ENCODE assay signal across 12 mouse cellular contexts in the genomic region with DNA sequence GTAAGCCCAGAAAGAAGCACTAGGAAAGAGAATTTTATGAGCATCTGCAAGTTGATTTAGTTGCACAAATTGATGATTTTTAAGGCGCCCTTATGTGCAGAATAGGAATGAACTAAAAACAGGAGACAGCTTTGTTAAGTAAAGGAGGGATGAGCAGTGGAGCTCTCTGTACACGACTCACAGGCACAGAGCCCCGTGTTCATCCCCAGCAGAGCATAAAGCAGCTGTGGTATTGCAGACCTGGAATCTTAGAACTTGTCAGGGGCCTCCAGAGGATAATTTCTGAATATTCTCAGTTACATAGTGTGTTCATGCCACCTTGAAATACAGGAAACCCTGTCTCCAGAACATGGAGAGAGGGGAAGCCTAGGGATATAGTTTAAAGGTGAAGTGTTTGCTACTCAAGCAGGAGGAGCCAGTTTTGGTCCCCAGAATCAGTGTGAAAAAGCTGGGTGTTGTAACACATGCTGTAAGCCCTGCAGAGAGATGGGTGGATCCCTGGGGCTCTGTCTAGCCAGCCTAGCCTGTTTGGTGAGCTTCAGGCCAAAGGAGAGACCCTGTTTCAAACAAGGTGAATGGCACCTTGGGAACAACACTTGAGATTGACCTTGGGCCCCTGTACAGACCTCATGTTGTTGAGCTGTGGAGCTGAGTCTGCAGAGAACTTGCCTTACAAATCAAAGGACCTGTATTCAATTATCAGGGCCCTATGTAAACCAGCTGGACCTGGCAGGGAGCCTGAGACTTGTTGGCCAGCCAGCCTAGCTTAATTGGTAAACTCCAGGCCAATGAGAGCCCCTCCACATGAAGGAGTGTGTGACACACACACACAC. TPM values are rescaled to one million over a fixed set of nuclear protein-coding genes. Genes with fewer than 3 reads are reported as not detected.
DNase-seq lines count a peak whose midpoint lies in the region; ATAC-seq and TF ChIP-seq lines count a peak whose summit lies in the region.
"Had no signal": no experiment of that assay in that cellular context is flagged by ENCODE, and none has a peak within 500 bp of the region (broad histone marks: within the 10 kb centered on the region; RNA-seq: fewer than 3 reads in every experiment).

No protein-coding gene starts in this region.

- 0 out of 2 replicates have a peak overlapping the region, but pooled peaks have one; percentile 39 for H3K9ac ChIP-seq in hindbrain, embryonic 13.5 days
- no peak overlapping the region for H3K9ac ChIP-seq in hindbrain, embryonic 12.5 days
- no peak overlapping the region for H3K9ac ChIP-seq in embryonic facial prominence, embryonic 12.5 days
- H3K9ac ChIP-seq in lung, embryonic 16.5 days (ENCODE audit: low read length): no peak overlapping the region

- no peak for ATAC-seq in hindbrain, embryonic 13.5 days (ENCODE audit: low FRiP score)
- ATAC-seq in hindbrain, embryonic 12.5 days (ENCODE audit: low FRiP score): no peak
- ATAC-seq in embryonic facial prominence, embryonic 12.5 days (ENCODE audit: insufficient number of reproducible peaks, insufficient read depth, low FRiP score, low TSS enrichment): no peak
- peak; percentile 70 for ATAC-seq in lung, embryonic 16.5 days (ENCODE audit: low read depth)
- ATAC-seq: midbrain, embryonic 16.5 days had no signal

- WGBS in hindbrain, embryonic 13.5 days: 74% methylated on average over 3 of the region's 3 CpGs
- WGBS in hindbrain, embryonic 12.5 days: 63% methylated on average over 3 of the region's 3 CpGs
- whole genome bisulfite sequencing in embryonic facial prominence, embryonic 12.5 days: 44% methylated on average over 3 of the region's 3 CpGs
- WGBS in kidney, adult 2 months: 48% methylated on average over 3 of the region's 3 CpGs
- 59% methylated on average over 3 of the region's 3 CpGs for WGBS in lung, embryonic 16.5 days

- peak; percentile 73 for DNase-seq in kidney, adult 2 months
- DNase-seq in cerebellum, adult 11-12 months: no peak
- no peak for DNase-seq in right cerebral cortex, adult 2 months (ENCODE audit: low spot score in 2 of 2)
- DNase-seq in cerebellum, adult 8-10 months: no peak
- DNase-seq: layer of hippocampus, adult 9-11 months; right cerebral cortex, postnatal 14 days had no signal

- no peak overlapping the region for H3K4me2 ChIP-seq in hindbrain, embryonic 13.5 days
- no peak overlapping the region for H3K4me2 ChIP-seq in hindbrain, embryonic 12.5 days (replicated peaks)
- H3K4me2 ChIP-seq in embryonic facial prominence, embryonic 12.5 days (replicated peaks): no peak overlapping the region
- H3K4me2 ChIP-seq in lung, embryonic 16.5 days (ENCODE audit: low read depth, low read length): no peak overlapping the region

- H3K27me3 ChIP-seq in hindbrain, embryonic 13.5 days: no peaks in the 10 kb centered on the region
- H3K27me3 ChIP-seq in hindbrain, embryonic 12.5 days: no peaks in the 10 kb centered on the region
- no peaks in the 10 kb centered on the region for H3K27me3 ChIP-seq in embryonic facial prominence, embryonic 12.5 days
- no peaks in the 10 kb centered on the region for H3K27me3 ChIP-seq in kidney, adult 2 months (replicated peaks; ENCODE audit: control insufficient read depth, insufficient read depth, low read length)
- no peaks in the 10 kb centered on the region for H3K27me3 ChIP-seq in lung, embryonic 16.5 days (ENCODE audit: control insufficient read depth, insufficient read depth, low read depth, low read length)

- peaks cover 5% of the 10 kb centered on the region for H3K4me1 ChIP-seq in hindbrain, embryonic 13.5 days (replicated peaks)
- H3K4me1 ChIP-seq in hindbrain, embryonic 12.5 days: no peaks in the 10 kb centered on the region
- H3K4me1 ChIP-seq in embryonic facial prominence, embryonic 12.5 days: peaks cover 8% of the 10 kb centered on the region; the same call in 1 of the 2 replicates
- peaks cover 23% of the 10 kb centered on the region for H3K4me1 ChIP-seq in kidney, adult 2 months (ENCODE audit: control insufficient read depth, insufficient read depth, low read length)
- H3K4me1 ChIP-seq in lung, embryonic 16.5 days (replicated peaks; ENCODE audit: control insufficient read depth, insufficient read depth, low read length): peaks cover 2% of the 10 kb centered on the region; the same call in 1 of the 2 replicates

- no peak overlapping the region for H3K27ac ChIP-seq in hindbrain, embryonic 13.5 days
- H3K27ac ChIP-seq in hindbrain, embryonic 12.5 days: no peak overlapping the region
- peak overlapping the region; percentile 42; the same call in 1 of the 2 replicates for H3K27ac ChIP-seq in embryonic facial prominence, embryonic 12.5 days
- peak overlapping the region; percentile 67 for H3K27ac ChIP-seq in kidney, adult 2 months (ENCODE audit: insufficient read depth, low read depth, low read length)
- no peak overlapping the region for H3K27ac ChIP-seq in lung, embryonic 16.5 days (ENCODE audit: low read length)

- no peak for TF ChIP-seq POLR2A in kidney, adult 2 months (IDR thresholded peaks at IDR 0.05; ENCODE audit: low read depth, low read length)

- H3K36me3 ChIP-seq in hindbrain, embryonic 13.5 days: peaks cover 8% of the 10 kb centered on the region
- H3K36me3 ChIP-seq in hindbrain, embryonic 12.5 days: 0 out of 2 replicates have a peak, but pooled peaks cover 2% of the 10 kb centered on the region
- peaks cover 5% of the 10 kb centered on the region; the same call in 1 of the 2 replicates for H3K36me3 ChIP-seq in embryonic facial prominence, embryonic 12.5 days
- H3K36me3 ChIP-seq in kidney, adult 2 months (ENCODE audit: control insufficient read depth, insufficient read depth, low read length): peaks cover 2% of the 10 kb centered on the region; the same call in 1 of the 2 replicates
- peaks cover under 1% of the 10 kb centered on the region; the same call in 1 of the 2 replicates for H3K36me3 ChIP-seq in lung, embryonic 16.5 days (ENCODE audit: control insufficient read depth, insufficient read depth, low read length)

- H3K4me3 ChIP-seq in hindbrain, embryonic 13.5 days: no peak overlapping the region
- no peak overlapping the region for H3K4me3 ChIP-seq in hindbrain, embryonic 12.5 days
- no peak overlapping the region for H3K4me3 ChIP-seq in embryonic facial prominence, embryonic 12.5 days
- H3K4me3 ChIP-seq in kidney, adult 2 months (ENCODE audit: insufficient read depth, low read depth, low read length): no peak overlapping the region
- no peak overlapping the region for H3K4me3 ChIP-seq in lung, embryonic 16.5 days (ENCODE audit: low read length)

- no peak for TF ChIP-seq CTCF in kidney, adult 2 months (conservative IDR thresholded peaks at IDR 0.05; ENCODE audit: insufficient read depth, insufficient read length, low read depth, low read length)

- no peaks in the 10 kb centered on the region for H3K9me3 ChIP-seq in hindbrain, embryonic 13.5 days
- no peaks in the 10 kb centered on the region for H3K9me3 ChIP-seq in hindbrain, embryonic 12.5 days (replicated peaks)
- H3K9me3 ChIP-seq in embryonic facial prominence, embryonic 12.5 days: no peaks in the 10 kb centered on the region
- H3K9me3 ChIP-seq in lung, embryonic 16.5 days (ENCODE audit: control insufficient read depth, low read length): no peaks in the 10 kb centered on the region
- H3K9me3 ChIP-seq: G1E had no signal

RNA-seq across cellular contexts. Expression of a gene that starts 10.9 kb away (rescaled TPM):
- polyA plus RNA-seq in hindbrain, embryonic 13.5 days (2015; fragmentation: Nextera tagmentation; extraction: Ambion mirVana): 299 and 313 TPM in 2 replicates
- 229 and 258 TPM in 2 replicates for polyA plus RNA-seq in hindbrain, embryonic 12.5 days (2016; fragmentation: Nextera tagmentation; extraction: Ambion mirVana)
- 31.6 and 40.2 TPM in 2 replicates for polyA plus RNA-seq in embryonic facial prominence, embryonic 12.5 days (2016; fragmentation: Nextera tagmentation; extraction: Ambion mirVana)
- polyA plus RNA-seq in kidney, adult 2 months (2012; rRNA removed): 21.2 and 24.0 TPM in 2 replicates
- 8.7 and 9.1 TPM in 2 replicates for polyA plus RNA-seq in lung, embryonic 16.5 days (2015; fragmentation: Nextera tagmentation; extraction: Ambion mirVana)

RNA-seq across cellular contexts. Expression of a gene that starts 21.5 kb away (rescaled TPM):
- polyA plus RNA-seq in hindbrain, embryonic 13.5 days (2015; fragmentation: Nextera tagmentation; extraction: Ambion mirVana): 57.0 and 57.5 TPM in 2 replicates
- 60.9 and 62.7 TPM in 2 replicates for polyA plus RNA-seq in hindbrain, embryonic 12.5 days (2016; fragmentation: Nextera tagmentation; extraction: Ambion mirVana)
- 65.0 and 76.6 TPM in 2 replicates for polyA plus RNA-seq in embryonic facial prominence, embryonic 12.5 days (2016; fragmentation: Nextera tagmentation; extraction: Ambion mirVana)
- 7.9 and 9.8 TPM in 2 replicates for polyA plus RNA-seq in kidney, adult 2 months (2012; rRNA removed)
- 60.5 and 63.9 TPM in 2 replicates for polyA plus RNA-seq in lung, embryonic 16.5 days (2015; fragmentation: Nextera tagmentation; extraction: Ambion mirVana)

RNA-seq across cellular contexts. Expression of a gene that starts 48.0 kb away (rescaled TPM):
- polyA plus RNA-seq in hindbrain, embryonic 13.5 days (2015; fragmentation: Nextera tagmentation; extraction: Ambion mirVana): 0.23 and 0.38 TPM in 2 replicates
- 0.27 and 0.35 TPM in 2 replicates for polyA plus RNA-seq in hindbrain, embryonic 12.5 days (2016; fragmentation: Nextera tagmentation; extraction: Ambion mirVana)
- 0.23 and 0.27 TPM in 2 replicates for polyA plus RNA-seq in embryonic facial prominence, embryonic 12.5 days (2016; fragmentation: Nextera tagmentation; extraction: Ambion mirVana)
- polyA plus RNA-seq in kidney, adult 2 months (2012; rRNA removed): 3.2 and 5.5 TPM in 2 replicates
- 0.10 TPM in 1 of 2 replicates, not detected in the other for polyA plus RNA-seq in lung, embryonic 16.5 days (2015; fragmentation: Nextera tagmentation; extraction: Ambion mirVana)
- polyA plus RNA-seq: G1E had no signal

Comparison
In these comparisons a context has a peak if more than half of its experiments do, and no peak if none do; other contexts are left out.
1. H3K27ac ChIP-seq: peak in embryonic facial prominence, embryonic 12.5 days (single experiment) and kidney, adult 2 months (single experiment); none in hindbrain, embryonic 13.5 days (single experiment), hindbrain, embryonic 12.5 days (single experiment) and lung, embryonic 16.5 days (single experiment).